Mouse (Mus musculus): ENCODE measurements around the gene Ly86. TPM values are rescaled to one million over a fixed set of nuclear protein-coding genes. Genes with fewer than 3 reads are reported as not detected.

Gene Ly86
- polyA plus RNA-seq, 1 experiment from 2014 or later = 16.0 TPM

DNA sequence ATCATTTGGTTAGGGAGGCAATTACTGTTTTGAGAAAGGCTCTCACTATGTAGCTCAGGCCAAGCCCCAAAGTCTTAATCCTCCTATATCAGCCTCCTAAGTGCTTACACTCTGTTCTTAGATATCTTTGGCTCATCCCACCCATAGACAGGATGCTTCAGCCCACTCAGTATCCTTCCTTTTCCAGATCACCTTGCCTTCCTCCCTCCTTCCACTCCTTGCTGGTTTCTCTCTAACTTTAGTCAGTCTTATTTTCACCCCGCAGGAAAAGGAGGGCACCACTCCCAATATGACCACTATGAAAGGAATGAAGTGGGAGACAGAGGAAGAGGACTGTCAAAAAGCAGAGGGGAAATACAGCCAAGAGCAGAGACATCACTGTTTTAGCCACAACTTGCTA is 2.2 kb upstream of the Ly86 start:
- H3K36me3 ChIP-seq (ENCODE audit: control insufficient read depth, insufficient read depth, low read length) = no peaks in the 10 kb centered on the region
- no peak overlapping the region for H3K9ac ChIP-seq (ENCODE audit: low read length)
- no peak overlapping the region for H3K27ac ChIP-seq (ENCODE audit: low read length)
- no peak overlapping the region for H3K4me2 ChIP-seq (ENCODE audit: low read depth, low read length)
- no peaks in the 10 kb centered on the region for H3K9me3 ChIP-seq (ENCODE audit: control insufficient read depth, low read length)
- 80% methylated on average over 1 of the region's 1 CpGs for WGBS
- no peak for ATAC-seq (ENCODE audit: low read depth)
- H3K27me3 ChIP-seq (ENCODE audit: control insufficient read depth, insufficient read depth, low read depth, low read length) = no peaks in the 10 kb centered on the region
- no peak overlapping the region for H3K4me3 ChIP-seq (ENCODE audit: low read length)
- no peaks in the 10 kb centered on the region for H3K4me1 ChIP-seq (replicated peaks; ENCODE audit: control insufficient read depth, insufficient read depth, low read length)

DNA sequence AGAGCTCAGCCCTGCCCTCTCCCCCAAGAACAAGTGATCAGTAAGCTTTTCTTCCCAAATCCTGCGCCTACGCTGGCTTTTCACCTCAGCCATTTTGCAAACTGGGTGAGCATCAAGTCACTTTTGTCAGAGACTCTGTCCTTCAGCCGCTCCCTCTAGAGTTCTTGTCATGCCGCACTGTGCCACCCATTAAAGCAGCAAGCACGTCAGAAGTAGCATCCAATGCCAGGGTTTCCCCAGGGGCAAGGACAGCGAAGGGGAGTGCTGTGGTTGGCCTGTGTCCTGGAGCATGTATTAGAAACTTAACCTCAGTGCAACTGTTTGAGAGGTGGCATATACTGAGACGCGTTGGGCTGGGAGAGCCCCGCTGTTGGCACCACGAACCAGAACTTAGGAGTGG is 815 bp downstream of the Ly86 start:
- ATAC-seq (ENCODE audit: low read depth) = no peak
- H3K9ac ChIP-seq (ENCODE audit: low read length) = no peak overlapping the region
- no peak overlapping the region for H3K4me3 ChIP-seq (ENCODE audit: low read length)
- no peaks in the 10 kb centered on the region for H3K36me3 ChIP-seq (ENCODE audit: control insufficient read depth, insufficient read depth, low read length)
- WGBS = 89% methylated on average over 10 of the region's 10 CpGs
- H3K9me3 ChIP-seq (ENCODE audit: control insufficient read depth, low read length) = no peaks in the 10 kb centered on the region
- no peak overlapping the region for H3K4me2 ChIP-seq (ENCODE audit: low read depth, low read length)
- H3K27ac ChIP-seq (ENCODE audit: low read length) = no peak overlapping the region
- no peaks in the 10 kb centered on the region for H3K4me1 ChIP-seq (replicated peaks; ENCODE audit: control insufficient read depth, insufficient read depth, low read length)
- H3K27me3 ChIP-seq (ENCODE audit: control insufficient read depth, insufficient read depth, low read depth, low read length) = no peaks in the 10 kb centered on the region

DNA sequence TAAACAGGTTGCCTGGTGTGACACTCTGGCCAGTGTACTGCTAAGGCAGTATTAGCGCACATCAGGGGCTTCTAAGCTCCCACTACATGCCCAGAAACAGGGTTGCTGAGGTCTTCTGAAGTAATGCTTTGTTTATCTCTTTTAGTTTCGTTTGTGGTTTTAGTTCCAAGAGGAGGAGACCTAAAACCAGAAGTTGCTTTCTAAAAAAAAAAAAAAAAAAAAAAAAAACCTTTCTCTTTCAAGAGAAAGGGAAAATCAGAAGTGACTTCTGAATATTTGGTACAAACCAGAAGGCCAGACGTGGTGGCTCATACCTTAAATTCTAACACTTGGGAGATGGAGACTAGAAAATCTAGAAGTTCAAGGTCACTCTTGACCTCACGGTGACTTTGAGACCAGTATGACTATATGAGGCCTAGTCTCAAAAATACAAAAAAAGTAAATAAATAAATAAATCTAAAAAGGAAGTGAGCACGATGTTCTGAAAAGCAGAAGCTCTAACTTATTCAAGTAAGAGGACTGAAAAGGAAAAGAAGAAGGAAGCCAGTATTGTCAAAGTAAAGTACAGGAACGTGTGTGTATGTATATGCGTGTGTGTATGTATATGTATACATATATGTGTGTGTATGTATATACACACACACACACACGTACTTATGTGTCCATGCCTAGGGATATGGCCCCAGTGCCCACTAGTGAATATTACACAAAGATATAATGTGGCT is 3.0 kb downstream of the Ly86 start:
- no peak overlapping the region for H3K9ac ChIP-seq (ENCODE audit: low read length)
- H3K4me3 ChIP-seq (ENCODE audit: low read length) = no peak overlapping the region
- no peaks in the 10 kb centered on the region for H3K4me1 ChIP-seq (replicated peaks; ENCODE audit: control insufficient read depth, insufficient read depth, low read length)
- no peaks in the 10 kb centered on the region for H3K27me3 ChIP-seq (ENCODE audit: control insufficient read depth, insufficient read depth, low read depth, low read length)
- 71% methylated on average over 8 of the region's 8 CpGs for WGBS
- no peak overlapping the region for H3K27ac ChIP-seq (ENCODE audit: low read length)
- no peak for ATAC-seq (ENCODE audit: low read depth)
- H3K36me3 ChIP-seq (ENCODE audit: control insufficient read depth, insufficient read depth, low read length) = no peaks in the 10 kb centered on the region
- H3K4me2 ChIP-seq (ENCODE audit: low read depth, low read length) = no peak overlapping the region
- no peaks in the 10 kb centered on the region for H3K9me3 ChIP-seq (ENCODE audit: control insufficient read depth, low read length)

DNA sequence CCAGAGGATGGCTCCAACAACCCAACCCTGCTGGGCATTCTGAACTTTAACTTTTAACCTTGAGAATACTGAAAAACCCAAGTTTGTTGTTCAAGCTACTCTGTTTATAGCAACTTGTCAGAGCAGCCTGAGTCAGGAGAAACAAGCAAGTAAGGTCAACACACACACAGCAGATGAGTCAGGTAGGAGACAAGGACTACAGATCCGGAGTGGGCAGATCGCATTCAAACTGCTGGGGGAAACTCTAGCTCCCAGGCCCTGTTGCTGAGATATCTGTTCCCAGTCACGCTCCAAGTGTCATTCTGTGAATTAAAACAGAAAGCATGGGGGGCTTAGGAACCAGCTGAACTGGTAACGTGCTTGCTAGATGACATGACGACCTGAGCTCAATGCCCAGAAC is 4.0 kb downstream of the Ly86 start:
- H3K4me2 ChIP-seq (ENCODE audit: low read depth, low read length) = no peak overlapping the region
- no peak for ATAC-seq (ENCODE audit: low read depth)
- WGBS = 85% methylated on average over 5 of the region's 5 CpGs

DNA sequence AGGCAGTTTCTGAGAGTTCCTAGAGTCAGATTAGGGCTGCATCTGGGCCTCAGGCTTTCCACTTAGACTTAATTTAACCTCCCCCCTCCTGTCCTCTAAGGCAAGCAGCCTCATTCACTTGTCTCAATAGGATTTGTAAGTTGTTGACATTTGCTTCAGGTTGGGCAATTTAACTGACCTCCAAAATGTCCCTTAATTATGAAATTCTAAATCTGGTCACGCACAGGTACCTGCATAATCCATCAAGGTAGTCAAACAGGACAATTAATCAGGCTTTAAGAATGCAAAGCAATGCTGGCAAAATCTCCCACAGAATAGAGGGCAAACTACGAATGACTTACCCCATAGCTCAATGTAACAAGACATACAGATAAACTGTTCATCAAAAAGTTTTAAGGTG is 8.0 kb downstream of the Ly86 start:
- 65% methylated on average over 2 of the region's 2 CpGs for WGBS
- H3K36me3 ChIP-seq (ENCODE audit: control insufficient read depth, insufficient read depth, low read length) = no peaks in the 10 kb centered on the region
- H3K4me1 ChIP-seq (replicated peaks; ENCODE audit: control insufficient read depth, insufficient read depth, low read length) = peaks cover 4% of the 10 kb centered on the region
- no peak overlapping the region for H3K9ac ChIP-seq (ENCODE audit: low read length)
- H3K9me3 ChIP-seq (ENCODE audit: control insufficient read depth, low read length) = no peaks in the 10 kb centered on the region
- H3K27me3 ChIP-seq (ENCODE audit: control insufficient read depth, insufficient read depth, low read depth, low read length) = no peaks in the 10 kb centered on the region
- H3K4me3 ChIP-seq (ENCODE audit: low read length) = no peak overlapping the region
- no peak overlapping the region for H3K27ac ChIP-seq (ENCODE audit: low read length)
- no peak for ATAC-seq (ENCODE audit: low read depth)
- H3K4me2 ChIP-seq (ENCODE audit: low read depth, low read length) = no peak overlapping the region

More for the DNA sequence above, 4.0 kb downstream of the Ly86 start:
- peaks cover 2% of the 10 kb centered on the region for H3K4me1 ChIP-seq (replicated peaks; ENCODE audit: control insufficient read depth, insufficient read depth, low read length)
- no peaks in the 10 kb centered on the region for H3K27me3 ChIP-seq (ENCODE audit: control insufficient read depth, insufficient read depth, low read depth, low read length)
- no peak overlapping the region for H3K27ac ChIP-seq (ENCODE audit: low read length)
- no peaks in the 10 kb centered on the region for H3K9me3 ChIP-seq (ENCODE audit: control insufficient read depth, low read length)
- H3K4me3 ChIP-seq (ENCODE audit: low read length) = no peak overlapping the region
- H3K9ac ChIP-seq (ENCODE audit: low read length) = no peak overlapping the region
- H3K36me3 ChIP-seq (ENCODE audit: control insufficient read depth, insufficient read depth, low read length) = no peaks in the 10 kb centered on the region

DNA sequence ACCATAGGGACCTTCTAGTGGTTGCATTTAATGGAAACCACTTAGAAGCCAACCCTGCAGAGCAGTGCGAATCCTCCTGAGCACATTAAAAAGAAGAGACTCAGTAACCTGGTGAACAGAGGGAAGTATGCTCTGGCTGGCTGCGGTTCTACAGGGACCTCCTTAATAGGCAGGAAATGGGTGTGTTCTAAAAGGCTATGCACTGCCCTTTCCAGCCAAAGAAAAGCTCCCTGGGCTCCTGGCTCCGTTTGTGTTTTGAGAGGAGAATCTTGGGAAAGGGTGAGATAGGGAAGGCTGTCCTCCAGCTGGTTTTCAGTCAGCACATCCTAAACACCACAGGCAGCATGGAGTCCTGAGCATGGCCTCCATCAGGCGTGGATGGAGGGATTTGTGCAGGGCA is 8.9 kb downstream of the Ly86 start:
- H3K4me3 ChIP-seq (ENCODE audit: low read length) = no peak overlapping the region
- 51% methylated on average over 4 of the region's 4 CpGs for WGBS
- H3K36me3 ChIP-seq (ENCODE audit: control insufficient read depth, insufficient read depth, low read length) = no peaks in the 10 kb centered on the region
- no peak overlapping the region for H3K9ac ChIP-seq (ENCODE audit: low read length)
- no peaks in the 10 kb centered on the region for H3K9me3 ChIP-seq (ENCODE audit: control insufficient read depth, low read length)
- ATAC-seq (ENCODE audit: low read depth) = peak; percentile 60
- no peaks in the 10 kb centered on the region for H3K27me3 ChIP-seq (ENCODE audit: control insufficient read depth, insufficient read depth, low read depth, low read length)
- H3K4me1 ChIP-seq (replicated peaks; ENCODE audit: control insufficient read depth, insufficient read depth, low read length) = peaks cover 4% of the 10 kb centered on the region
- peak overlapping the region; percentile 32; the same call in 1 of the 2 replicates for H3K27ac ChIP-seq (ENCODE audit: low read length)
- no peak overlapping the region for H3K4me2 ChIP-seq (ENCODE audit: low read depth, low read length)

DNA sequence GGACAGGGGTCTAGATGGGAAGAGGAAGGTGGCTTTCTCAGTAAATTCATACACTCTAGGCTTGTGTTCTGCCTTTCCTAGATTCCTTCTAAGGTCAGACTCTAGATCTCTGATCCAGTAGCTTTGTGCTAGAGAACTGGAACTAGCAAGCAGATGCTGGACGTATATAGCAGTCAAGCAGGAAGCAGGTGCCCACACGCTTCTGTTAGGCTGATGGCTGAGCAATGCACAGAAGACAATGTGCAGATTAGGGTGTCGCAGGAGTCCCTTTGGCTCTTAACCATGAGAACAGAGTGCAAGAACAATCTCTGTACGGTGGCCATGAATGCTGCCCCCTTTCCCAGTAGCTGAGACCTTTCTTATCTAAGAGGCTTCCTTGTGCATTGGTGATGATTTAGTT is 9.4 kb downstream of the Ly86 start:
- H3K27me3 ChIP-seq (ENCODE audit: control insufficient read depth, insufficient read depth, low read depth, low read length) = no peaks in the 10 kb centered on the region
- no peak overlapping the region for H3K27ac ChIP-seq (ENCODE audit: low read length)
- H3K4me3 ChIP-seq (ENCODE audit: low read length) = no peak overlapping the region
- H3K36me3 ChIP-seq (ENCODE audit: control insufficient read depth, insufficient read depth, low read length) = no peaks in the 10 kb centered on the region
- H3K9ac ChIP-seq (ENCODE audit: low read length) = no peak overlapping the region
- WGBS = 76% methylated on average over 4 of the region's 4 CpGs
- no peak for ATAC-seq (ENCODE audit: low read depth)
- no peak overlapping the region for H3K4me2 ChIP-seq (ENCODE audit: low read depth, low read length)
- H3K9me3 ChIP-seq (ENCODE audit: control insufficient read depth, low read length) = no peaks in the 10 kb centered on the region
- peaks cover 4% of the 10 kb centered on the region for H3K4me1 ChIP-seq (replicated peaks; ENCODE audit: control insufficient read depth, insufficient read depth, low read length)

DNA sequence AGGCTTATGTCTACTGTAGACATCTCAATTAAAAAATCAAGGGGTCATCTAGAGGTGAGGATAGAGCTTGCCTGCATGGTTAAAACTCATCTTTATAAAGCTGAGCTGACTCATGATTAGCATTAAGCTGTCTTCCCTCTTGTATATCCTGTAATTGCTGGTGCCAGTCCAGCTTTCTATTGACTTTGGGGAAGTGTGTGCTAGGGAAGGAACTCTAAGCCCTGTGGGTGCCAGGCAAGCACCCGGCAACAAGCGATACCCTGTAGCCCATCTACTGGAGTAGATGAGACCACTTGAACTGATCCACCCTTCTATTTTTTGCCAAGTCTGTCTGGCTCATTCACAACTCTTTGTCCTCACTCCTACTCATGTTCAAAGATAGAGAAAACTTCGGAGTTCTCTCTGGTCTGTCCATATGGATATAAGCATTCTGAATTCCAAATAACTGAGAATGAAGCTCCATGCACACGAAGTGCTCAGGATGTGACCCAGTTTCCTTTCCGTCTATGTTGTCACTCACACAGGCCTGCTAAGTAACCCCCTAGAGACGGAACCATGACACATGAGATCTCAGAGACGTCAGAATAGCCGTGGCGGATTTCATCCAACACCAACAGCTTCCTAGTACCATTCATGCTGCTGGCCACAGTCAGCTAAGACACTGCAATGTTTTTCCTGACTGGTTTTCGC is 10.8 kb downstream of the Ly86 start:
- no peak overlapping the region for H3K27ac ChIP-seq (ENCODE audit: low read length)
- H3K27me3 ChIP-seq (ENCODE audit: control insufficient read depth, insufficient read depth, low read depth, low read length) = no peaks in the 10 kb centered on the region
- H3K4me3 ChIP-seq (ENCODE audit: low read length) = no peak overlapping the region
- whole genome bisulfite sequencing = 81% methylated on average over 10 of the region's 10 CpGs
- peaks cover 4% of the 10 kb centered on the region for H3K4me1 ChIP-seq (replicated peaks; ENCODE audit: control insufficient read depth, insufficient read depth, low read length)
- H3K4me2 ChIP-seq (ENCODE audit: low read depth, low read length) = no peak overlapping the region
- no peak for ATAC-seq (ENCODE audit: low read depth)
- H3K36me3 ChIP-seq (ENCODE audit: control insufficient read depth, insufficient read depth, low read length) = no peaks in the 10 kb centered on the region
- H3K9me3 ChIP-seq (ENCODE audit: control insufficient read depth, low read length) = no peaks in the 10 kb centered on the region
- no peak overlapping the region for H3K9ac ChIP-seq (ENCODE audit: low read length)

DNA sequence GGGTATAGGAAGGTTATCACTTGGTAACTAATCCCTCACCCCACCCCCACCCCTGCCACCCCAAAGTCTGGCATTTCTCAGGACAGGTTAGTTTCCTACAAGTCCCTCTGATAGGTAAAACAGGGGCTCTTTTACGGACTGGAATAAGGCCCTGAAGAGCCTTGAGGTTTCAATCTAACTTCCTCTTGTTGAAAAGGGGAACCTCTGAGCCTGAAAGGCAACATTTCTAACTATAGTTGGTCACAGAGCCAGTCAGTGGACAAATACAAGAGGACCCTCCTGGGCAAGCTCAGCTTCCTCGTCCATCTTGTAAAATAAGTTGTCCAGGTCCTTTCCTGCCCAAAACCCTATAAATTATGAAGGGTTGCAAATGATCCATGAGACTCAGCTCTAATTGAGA is 11.5 kb downstream of the Ly86 start:
- Histone ChIP-seq H3K27me3 (ENCODE audit: control insufficient read depth, insufficient read depth, low read depth, low read length) (no peaks in the 10 kb centered on the region), H3K4me1 (replicated peaks; ENCODE audit: control insufficient read depth, insufficient read depth, low read length) (peaks cover 4% of the 10 kb centered on the region), H3K27ac (ENCODE audit: low read length) (no peak overlapping the region), H3K36me3 (ENCODE audit: control insufficient read depth, insufficient read depth, low read length) (no peaks in the 10 kb centered on the region), H3K4me3 (ENCODE audit: low read length) (no peak overlapping the region), H3K4me2 (ENCODE audit: low read depth, low read length) (no peak overlapping the region), H3K9ac (ENCODE audit: low read length) (no peak overlapping the region), H3K9me3 (ENCODE audit: control insufficient read depth, low read length) (no peaks in the 10 kb centered on the region)
- no peak for ATAC-seq (ENCODE audit: low read depth)
- WGBS = 87% methylated on average over 2 of the region's 2 CpGs
